Mouse (Mus musculus) heart, embryonic 15.5 days (tissue): ENCODE measurements around the gene Dapl1. TPM values are rescaled to one million over a fixed set of nuclear protein-coding genes. Genes with fewer than 3 reads are reported as not detected.

Source experiments
- ATAC-seq: fragments of 200-750 bp; cut with Nextera tagmentation; replicated peaks from 2 replicates; pipeline ENCODE4 v1.8.0; 2017; ENCODE audit warnings: low read depth, moderate TSS enrichment; ENCODE audit not compliant: insufficient number of reproducible peaks, insufficient read depth, low FRiP score
- H3K27ac ChIP-seq: fragments of 300-500 bp; sonication (generic); 2 replicates; pipeline ENCODE4 v1.5.1; 2015; ENCODE audit warnings: mild to moderate bottlenecking, inconsistent platforms
- H3K27me3 ChIP-seq: fragments of 300-500 bp; sonication (generic); 2 replicates; pipeline ENCODE4 v1.6.1; 2015; ENCODE audit warnings: inconsistent platforms
- H3K36me3 ChIP-seq: fragments of 300-500 bp; sonication (generic); 2 replicates; pipeline ENCODE4 v1.6.1; 2015; ENCODE audit warnings: mild to moderate bottlenecking, inconsistent platforms
- H3K4me1 ChIP-seq: fragments of 300-500 bp; sonication (generic); replicated peaks from 2 replicates; pipeline ENCODE4 v1.6.1; 2015; ENCODE audit warnings: inconsistent platforms
- H3K4me2 ChIP-seq: fragments of 300-500 bp; sonication (generic); 2 replicates; pipeline ENCODE4 v1.6.1; 2015; ENCODE audit warnings: inconsistent platforms, mild to moderate bottlenecking, moderate library complexity
- H3K4me3 ChIP-seq: fragments of 300-500 bp; sonication (generic); 2 replicates; pipeline ENCODE4 v1.5.1; 2015; ENCODE audit warnings: mild to moderate bottlenecking, inconsistent platforms
- H3K9ac ChIP-seq: fragments of 300-500 bp; sonication (generic); 2 replicates; pipeline ENCODE4 v1.6.1; 2015; ENCODE audit warnings: mild to moderate bottlenecking, inconsistent platforms
- H3K9me3 ChIP-seq: fragments of 300-500 bp; sonication (generic); replicated peaks from 2 replicates; pipeline ENCODE4 v1.6.1; 2016; ENCODE audit warnings: inconsistent platforms
- WGBS: fragments of 180-500 bp; shearing (Covaris S2); methylation state at CpG from one replicate; pipeline ENCODE4 v1.1.7; 2015; ENCODE audit warnings: mixed read lengths; 5-methylcytosine and 5-hydroxymethylcytosine counted together
- polyA plus RNA-seq: library from polyadenylated mRNA; unstranded; fragments of >200 nt; fragmentation: Nextera tagmentation; extraction: Ambion mirVana; gene quantifications from 2 replicates; pipeline ENCODE4 v1.2.1, GENCODE M21; 2015

Gene Dapl1
- polyA plus RNA-seq, result 1.8 and 2.9 TPM in 2 replicates

GRCm38 (mm10) chr2:59484438-59484837 lies at the start of gene Dapl1:
Dapl1 (plus strand) TSS chr2:59484653.
- no peak for ATAC-seq
- no peak within 1 kb of the TSS for H3K27ac ChIP-seq
- peaks cover 8% of the 10 kb centered on the region for H3K4me1 ChIP-seq
- H3K4me3 ChIP-seq, result no peak within 1 kb of the TSS
- H3K4me2 ChIP-seq, result 0 out of 2 replicates have a peak within 1 kb of the TSS, but pooled peaks have one; percentile 0
- no peaks in the 10 kb centered on the region for H3K9me3 ChIP-seq
- H3K27me3 ChIP-seq, result no peaks in the 10 kb centered on the region
- no peaks in the 10 kb centered on the region for H3K36me3 ChIP-seq
- no peak within 1 kb of the TSS for H3K9ac ChIP-seq
- WGBS, result 59% methylated on average over 9 of the region's 9 CpGs

GRCm38 (mm10) chr2:59434820-59435219 lies 49.6 kb upstream of the Dapl1 start:
- Histone ChIP-seq H3K27ac (no peak overlapping the region), H3K27me3 (no peaks in the 10 kb centered on the region), H3K4me2 (no peak overlapping the region), H3K4me1 (peaks cover 15% of the 10 kb centered on the region), H3K4me3 (no peak overlapping the region), H3K9me3 (no peaks in the 10 kb centered on the region; the same call in 1 of the 2 replicates), H3K9ac (no peak overlapping the region), H3K36me3 (no peaks in the 10 kb centered on the region)
- 86% methylated on average over 9 of the region's 9 CpGs for WGBS
- ATAC-seq, result no peak

GRCm38 (mm10) chr2:59437684-59438393 lies 46.6 kb upstream of the Dapl1 start:
- peaks cover 15% of the 10 kb centered on the region for H3K4me1 ChIP-seq
- H3K9me3 ChIP-seq, result no peaks in the 10 kb centered on the region; the same call in 1 of the 2 replicates
- H3K27ac ChIP-seq, result peak overlapping the region; percentile 77
- peak overlapping the region; percentile 29 for H3K4me3 ChIP-seq
- H3K36me3 ChIP-seq, result no peaks in the 10 kb centered on the region
- 41% methylated on average over 12 of the region's 12 CpGs for WGBS
- peak; percentile 79 for ATAC-seq
- no peaks in the 10 kb centered on the region for H3K27me3 ChIP-seq
- H3K4me2 ChIP-seq, result peak overlapping the region; percentile 58
- no peak overlapping the region for H3K9ac ChIP-seq

- Histone ChIP-seq H3K27me3 (no peaks in the 10 kb centered on the region), H3K27ac (peak overlapping the region; percentile 77), H3K4me3 (peak overlapping the region; percentile 29), H3K9ac (no peak overlapping the region; the same call in 1 of the 2 replicates), H3K4me1 (peaks cover 15% of the 10 kb centered on the region), H3K4me2 (peak overlapping the region; percentile 58), H3K36me3 (no peaks in the 10 kb centered on the region), H3K9me3 (no peaks in the 10 kb centered on the region; the same call in 1 of the 2 replicates)
- peak; percentile 38; the same call in 1 of the 2 replicates for ATAC-seq
- 5% methylated on average over 10 of the region's 10 CpGs for WGBS
Observed at GRCm38 (mm10) chr2:59438479-59438935, 45.9 kb upstream of the Dapl1 start.

- WGBS, result 75% methylated on average over 9 of the region's 9 CpGs
- no peak for ATAC-seq
Observed at GRCm38 (mm10) chr2:59439824-59440223, 44.6 kb upstream of the Dapl1 start.

GRCm38 (mm10) chr2:59440481-59440880 lies 44.0 kb upstream of the Dapl1 start:
- H3K27ac ChIP-seq, result no peak overlapping the region
- H3K9ac ChIP-seq, result no peak overlapping the region
- H3K4me3 ChIP-seq, result no peak overlapping the region
- ATAC-seq, result no peak
- H3K9me3 ChIP-seq, result no peaks in the 10 kb centered on the region
- peaks cover 15% of the 10 kb centered on the region for H3K4me1 ChIP-seq
- 33% methylated on average over 5 of the region's 5 CpGs for WGBS
- H3K27me3 ChIP-seq, result no peaks in the 10 kb centered on the region
- H3K36me3 ChIP-seq, result no peaks in the 10 kb centered on the region
- H3K4me2 ChIP-seq, result no peak overlapping the region

More at GRCm38 (mm10) chr2:59439824-59440223, 44.6 kb upstream of the Dapl1 start:
- Histone ChIP-seq H3K27me3 (no peaks in the 10 kb centered on the region), H3K36me3 (no peaks in the 10 kb centered on the region), H3K4me2 (no peak overlapping the region), H3K4me1 (peaks cover 15% of the 10 kb centered on the region), H3K9me3 (no peaks in the 10 kb centered on the region; the same call in 1 of the 2 replicates), H3K4me3 (no peak overlapping the region), H3K9ac (no peak overlapping the region), H3K27ac (no peak overlapping the region)

- Histone ChIP-seq H3K4me1 (peaks cover 15% of the 10 kb centered on the region), H3K27ac (no peak overlapping the region), H3K4me2 (no peak overlapping the region), H3K4me3 (no peak overlapping the region), H3K9me3 (no peaks in the 10 kb centered on the region), H3K27me3 (no peaks in the 10 kb centered on the region), H3K9ac (no peak overlapping the region), H3K36me3 (no peaks in the 10 kb centered on the region)
- ATAC-seq, result no peak
- 80% methylated on average over 5 of the region's 5 CpGs for WGBS
Observed at GRCm38 (mm10) chr2:59441681-59442080, 42.8 kb upstream of the Dapl1 start.

GRCm38 (mm10) chr2:59446671-59447070 lies 37.8 kb upstream of the Dapl1 start:
- H3K9ac ChIP-seq, result no peak overlapping the region

GRCm38 (mm10) chr2:59447712-59448111 lies 36.7 kb upstream of the Dapl1 start:
- H3K27ac ChIP-seq, result no peak overlapping the region
- 65% methylated on average over 2 of the region's 2 CpGs for WGBS
- H3K4me1 ChIP-seq, result no peaks in the 10 kb centered on the region
- no peak overlapping the region for H3K4me2 ChIP-seq
- no peak overlapping the region for H3K4me3 ChIP-seq
- no peak overlapping the region for H3K9ac ChIP-seq
- ATAC-seq, result no peak
- no peaks in the 10 kb centered on the region for H3K9me3 ChIP-seq
- no peaks in the 10 kb centered on the region for H3K36me3 ChIP-seq
- H3K27me3 ChIP-seq, result no peaks in the 10 kb centered on the region

More at GRCm38 (mm10) chr2:59446671-59447070, 37.8 kb upstream of the Dapl1 start:
- ATAC-seq, result no peak
- Histone ChIP-seq H3K9me3 (no peaks in the 10 kb centered on the region), H3K4me1 (no peaks in the 10 kb centered on the region), H3K27ac (no peak overlapping the region), H3K36me3 (no peaks in the 10 kb centered on the region), H3K4me3 (no peak overlapping the region), H3K4me2 (no peak overlapping the region), H3K27me3 (no peaks in the 10 kb centered on the region)
- 56% methylated on average over 6 of the region's 6 CpGs for WGBS

GRCm38 (mm10) chr2:59448516-59448915 lies 35.9 kb upstream of the Dapl1 start:
- WGBS, result 83% methylated on average over 3 of the region's 3 CpGs
- ATAC-seq, result no peak
- no peaks in the 10 kb centered on the region for H3K4me1 ChIP-seq
- H3K27me3 ChIP-seq, result no peaks in the 10 kb centered on the region
- H3K9ac ChIP-seq, result no peak overlapping the region
- no peaks in the 10 kb centered on the region for H3K9me3 ChIP-seq
- H3K27ac ChIP-seq, result no peak overlapping the region
- no peak overlapping the region for H3K4me3 ChIP-seq
- H3K4me2 ChIP-seq, result no peak overlapping the region
- no peaks in the 10 kb centered on the region for H3K36me3 ChIP-seq

- H3K27ac ChIP-seq, result no peak overlapping the region
- no peaks in the 10 kb centered on the region for H3K4me1 ChIP-seq
- ATAC-seq, result no peak
- H3K27me3 ChIP-seq, result no peaks in the 10 kb centered on the region
- H3K9me3 ChIP-seq, result no peaks in the 10 kb centered on the region
- no peak overlapping the region for H3K9ac ChIP-seq
- H3K36me3 ChIP-seq, result no peaks in the 10 kb centered on the region
- no peak overlapping the region for H3K4me3 ChIP-seq
- WGBS, result 69% methylated on average over 4 of the region's 4 CpGs
- H3K4me2 ChIP-seq, result no peak overlapping the region
Observed at GRCm38 (mm10) chr2:59448921-59449320, 35.5 kb upstream of the Dapl1 start.

- ATAC-seq, result no peak
Observed at GRCm38 (mm10) chr2:59451675-59452074, 32.8 kb upstream of the Dapl1 start.

More at GRCm38 (mm10) chr2:59451675-59452074, 32.8 kb upstream of the Dapl1 start:
- Histone ChIP-seq H3K36me3 (no peaks in the 10 kb centered on the region), H3K27ac (no peak overlapping the region), H3K4me1 (no peaks in the 10 kb centered on the region), H3K4me3 (no peak overlapping the region), H3K27me3 (no peaks in the 10 kb centered on the region), H3K9me3 (no peaks in the 10 kb centered on the region), H3K4me2 (no peak overlapping the region), H3K9ac (no peak overlapping the region)
- WGBS, result 80% methylated on average over 2 of the region's 2 CpGs
